Mouse (Mus musculus): ENCODE data around the gene R3hcc1l.

The R3hcc1l gene

DNA sequence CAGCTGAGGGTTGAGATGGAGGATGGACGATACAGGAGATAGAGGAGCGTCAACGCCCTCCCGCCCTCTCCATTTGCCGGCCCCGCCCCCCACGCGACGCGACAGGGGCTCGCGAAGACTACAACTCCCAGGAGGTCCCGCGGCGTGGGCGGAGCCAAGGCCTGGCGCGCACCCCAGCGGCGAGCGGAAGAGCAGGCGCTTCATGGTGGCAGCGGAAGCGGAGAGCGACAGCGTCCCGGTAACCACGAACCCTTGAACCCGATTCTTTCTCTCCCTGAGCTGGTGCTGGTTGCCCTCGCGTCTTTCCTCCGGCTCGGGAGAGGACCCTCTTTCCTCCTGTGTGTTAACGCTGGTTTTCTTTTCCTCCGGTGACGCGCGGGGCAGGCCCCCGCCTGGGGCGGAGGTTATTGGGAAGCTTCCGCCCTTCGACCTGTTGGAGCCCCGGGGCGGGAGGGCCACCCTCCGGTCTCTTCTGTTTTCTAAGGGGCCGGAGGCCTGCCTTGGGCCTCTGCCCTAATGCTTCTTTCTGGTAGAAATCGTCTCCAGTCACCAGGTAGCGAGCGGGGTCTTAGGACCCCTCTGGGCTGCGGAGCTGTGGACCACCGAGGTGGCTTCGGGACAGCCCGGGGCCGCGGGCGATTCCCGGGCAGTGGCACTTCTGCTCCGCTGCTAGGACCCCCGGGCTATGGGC is at the start of gene R3hcc1l:
Gene R3hcc1l, plus strand, starts transcription at position 140 of the 691 bp plus-strand sequence.
- DNase-seq (ENCODE audit: low spot score) = peak; percentile 98

DNA sequence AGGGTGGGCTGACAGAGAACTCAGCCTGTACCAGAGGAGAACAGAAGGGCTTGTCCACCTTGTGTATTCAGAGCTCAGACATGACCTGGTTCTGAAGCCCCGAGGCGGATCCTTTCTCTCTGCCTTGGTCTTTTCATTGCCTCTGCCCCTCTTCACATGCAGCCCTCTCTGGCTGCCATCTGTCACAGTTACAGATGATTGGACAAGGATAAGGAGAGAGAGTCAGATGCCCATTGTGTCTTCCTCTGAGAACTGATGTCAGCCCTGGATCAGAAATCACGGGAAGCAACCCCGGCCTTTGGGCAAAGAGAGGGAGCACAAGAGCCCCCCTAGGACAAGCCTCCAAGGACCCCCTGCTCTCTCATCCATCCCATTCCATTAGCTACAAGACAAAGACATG is 47.0 kb upstream of the R3hcc1l start:
- no peak for DNase-seq (ENCODE audit: low spot score)

- no peak for DNase-seq (ENCODE audit: low spot score)
Observed at GRCm38 (mm10) chr19:42472831-42473230, 45.7 kb upstream of the R3hcc1l start.

DNA sequence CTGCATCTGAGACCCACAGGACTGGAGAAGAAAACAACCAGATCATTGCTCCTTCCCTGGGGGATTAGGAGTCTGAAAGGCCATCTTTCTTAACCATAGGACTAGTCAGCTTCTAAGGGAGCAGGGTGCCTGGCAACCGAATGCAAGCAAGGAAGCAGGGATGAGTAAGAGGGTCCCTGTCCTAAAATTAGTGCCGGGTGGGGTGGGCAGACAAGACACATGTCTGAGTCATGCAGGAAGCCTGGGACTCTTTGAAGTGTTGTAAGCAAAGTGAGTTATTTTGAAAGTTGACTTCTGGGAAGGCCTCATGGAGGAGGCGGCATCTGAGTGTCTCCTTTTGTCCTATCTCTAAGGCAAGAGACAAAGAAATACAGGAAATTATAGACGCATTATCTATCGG is 40.8 kb upstream of the R3hcc1l start:
- DNase-seq (ENCODE audit: low spot score) = no peak

DNA sequence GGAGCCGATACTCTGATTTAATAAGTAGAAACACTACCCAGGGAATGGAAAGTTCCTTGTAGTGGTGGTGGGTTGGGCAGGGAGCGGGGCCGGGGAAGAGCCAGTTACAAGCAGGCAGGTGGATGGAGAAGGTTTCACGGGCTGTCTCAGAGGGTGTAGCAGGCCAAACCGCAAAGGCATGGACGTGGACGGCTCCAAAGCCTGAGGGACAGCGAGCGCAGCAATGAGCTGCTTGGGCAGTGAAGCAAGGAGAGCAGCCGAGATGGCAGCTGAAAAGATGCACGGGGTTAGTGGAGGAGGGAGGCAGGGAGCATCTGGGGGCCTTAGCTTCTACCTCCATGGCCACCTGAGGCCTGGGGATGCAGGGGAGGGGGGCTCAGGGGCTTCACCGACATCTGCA is 40.3 kb upstream of the R3hcc1l start:
- DNase-seq (ENCODE audit: low spot score) = no peak

DNA sequence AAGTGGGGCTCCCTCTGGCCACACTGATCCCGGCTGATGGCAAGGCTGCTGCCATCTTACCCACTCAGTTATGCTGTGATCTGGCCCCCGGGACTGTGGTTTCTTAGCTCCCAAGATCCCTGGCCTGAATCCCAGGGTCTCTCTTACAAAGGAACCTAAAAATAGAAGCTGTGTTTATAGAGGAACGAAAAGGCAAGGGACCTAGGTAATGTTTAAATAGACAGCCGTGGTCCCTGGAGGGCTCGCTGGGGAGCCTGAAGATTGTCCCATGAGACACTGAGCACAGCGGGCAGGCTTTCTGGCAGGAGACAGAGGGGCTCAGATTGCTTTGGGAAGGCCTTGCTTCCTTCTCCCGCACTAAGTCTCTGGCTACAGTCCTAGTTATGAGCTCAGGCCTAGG is 33.1 kb upstream of the R3hcc1l start:
- no peak for DNase-seq (ENCODE audit: low spot score)

GRCm38 (mm10) chr19:42487261-42487660 is 31.3 kb upstream of the R3hcc1l start:
- DNase-seq (ENCODE audit: low spot score) = no peak

GRCm38 (mm10) chr19:42493257-42493917 is 25.2 kb upstream of the R3hcc1l start:
- DNase-seq (ENCODE audit: low spot score) = no peak

DNA sequence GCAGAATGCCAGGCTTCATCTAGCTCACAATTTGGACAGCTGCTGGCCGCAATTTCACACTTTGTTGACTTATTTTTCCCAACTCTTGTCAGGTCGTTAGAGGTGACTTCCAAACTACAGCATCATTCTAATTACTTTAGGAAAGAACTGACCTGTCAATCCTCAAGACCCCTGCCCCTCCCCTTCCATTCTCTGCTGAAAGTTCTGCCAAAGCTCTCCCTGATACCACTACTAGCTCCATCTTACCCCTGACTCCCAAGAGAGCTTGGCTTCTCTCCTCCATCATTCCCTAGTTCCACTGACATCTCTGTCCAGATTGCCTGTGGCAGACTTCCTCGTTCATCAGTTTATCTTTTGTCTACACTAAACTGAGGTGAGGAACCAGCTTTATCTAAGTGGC is 14.4 kb upstream of the R3hcc1l start:
- no peak for DNase-seq (ENCODE audit: low spot score)

- DNase-seq (ENCODE audit: low spot score) = no peak
Observed at GRCm38 (mm10) chr19:42509625-42510024, 8.9 kb upstream of the R3hcc1l start.

- no peak for DNase-seq (ENCODE audit: low spot score)
Observed at GRCm38 (mm10) chr19:42510276-42511171, 8.0 kb upstream of the R3hcc1l start.

GRCm38 (mm10) chr19:42515656-42516055 is 2.9 kb upstream of the R3hcc1l start:
- no peak for DNase-seq (ENCODE audit: low spot score)

DNA sequence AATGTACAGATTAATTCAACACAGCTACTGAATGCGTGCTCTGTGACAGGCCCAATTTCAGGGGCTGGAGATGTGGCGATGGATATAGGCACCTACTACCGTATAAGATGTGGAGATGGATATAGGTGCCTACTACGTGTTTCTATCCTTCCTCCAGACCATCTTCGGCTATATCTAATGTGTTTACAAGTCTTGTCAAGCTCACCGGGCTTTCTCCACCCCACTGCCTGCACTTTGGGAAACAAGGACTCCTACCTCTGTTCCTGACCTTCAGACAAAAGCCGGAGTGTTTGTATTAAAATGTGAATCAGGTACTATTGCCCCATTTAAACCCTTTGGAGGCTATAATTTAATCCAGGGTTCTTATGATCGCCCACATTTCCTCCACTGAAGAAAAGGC is 2.4 kb upstream of the R3hcc1l start:
- no peak for DNase-seq (ENCODE audit: low spot score)

GRCm38 (mm10) chr19:42517957-42518619 is 471 bp upstream of the R3hcc1l start:
- no peak for DNase-seq (ENCODE audit: low spot score)

DNA sequence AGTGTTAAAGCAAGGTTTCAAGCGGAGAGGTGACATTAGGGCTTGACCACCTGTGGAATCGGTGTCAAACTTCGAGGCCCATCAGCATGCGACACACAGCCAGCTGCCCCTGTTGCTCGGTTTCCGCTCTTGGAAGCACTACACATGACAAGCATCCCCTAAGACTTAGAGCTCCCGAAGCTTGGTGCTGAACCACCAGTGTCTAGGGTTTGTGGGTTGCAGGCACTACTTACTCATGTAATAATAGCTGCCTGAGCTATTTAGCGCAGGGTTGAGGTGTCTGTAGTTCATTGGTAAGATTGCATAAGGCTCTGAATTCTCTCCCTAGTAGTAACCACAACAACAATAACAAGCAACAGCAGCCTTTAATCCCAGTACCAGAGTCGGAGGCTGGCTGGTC is 1.2 kb downstream of the R3hcc1l start:
- no peak for DNase-seq (ENCODE audit: low spot score)

DNA sequence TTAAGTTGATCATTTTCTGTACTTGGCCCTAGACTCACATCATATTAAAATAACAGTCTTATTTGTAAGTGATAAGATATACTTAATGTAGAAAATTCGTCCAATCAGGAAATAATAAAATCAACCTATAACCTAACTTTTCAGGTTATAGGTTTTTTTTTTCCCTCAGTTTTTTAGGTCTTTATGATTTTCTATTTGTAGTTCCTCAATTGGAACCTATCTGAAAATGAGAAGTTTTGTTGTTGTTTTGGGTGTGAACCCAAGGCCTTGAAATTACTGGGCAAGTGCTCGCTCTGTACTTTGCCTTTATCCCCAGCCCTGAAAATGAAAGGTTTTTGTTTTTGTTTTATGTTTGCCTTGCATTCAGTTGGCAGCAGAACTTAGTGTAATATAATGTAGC is 6.1 kb downstream of the R3hcc1l start:
- DNase-seq (ENCODE audit: low spot score) = no peak

DNA sequence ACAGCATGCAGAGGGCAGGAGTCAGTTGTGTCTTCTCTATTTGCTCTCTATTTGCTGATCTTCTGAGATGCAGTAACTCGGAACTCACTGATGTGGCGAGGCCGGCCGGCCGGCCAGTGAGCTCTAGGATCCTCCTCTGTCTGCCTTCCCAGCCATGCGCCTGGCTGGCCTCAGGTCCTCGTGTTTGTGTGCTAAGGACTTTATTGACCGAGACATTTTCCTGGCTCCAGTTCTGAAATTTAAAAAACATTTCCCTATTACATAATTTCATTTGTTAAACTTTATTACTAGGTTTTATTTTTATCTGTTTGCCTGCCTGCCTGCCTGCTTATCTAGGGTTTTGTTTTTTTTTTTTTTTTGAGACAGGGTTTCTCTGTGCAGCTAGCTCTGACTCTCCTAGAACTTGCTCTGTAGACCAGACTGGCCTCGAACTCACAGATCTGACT is 11.5 kb downstream of the R3hcc1l start:
- DNase-seq (ENCODE audit: low spot score) = no peak

DNA sequence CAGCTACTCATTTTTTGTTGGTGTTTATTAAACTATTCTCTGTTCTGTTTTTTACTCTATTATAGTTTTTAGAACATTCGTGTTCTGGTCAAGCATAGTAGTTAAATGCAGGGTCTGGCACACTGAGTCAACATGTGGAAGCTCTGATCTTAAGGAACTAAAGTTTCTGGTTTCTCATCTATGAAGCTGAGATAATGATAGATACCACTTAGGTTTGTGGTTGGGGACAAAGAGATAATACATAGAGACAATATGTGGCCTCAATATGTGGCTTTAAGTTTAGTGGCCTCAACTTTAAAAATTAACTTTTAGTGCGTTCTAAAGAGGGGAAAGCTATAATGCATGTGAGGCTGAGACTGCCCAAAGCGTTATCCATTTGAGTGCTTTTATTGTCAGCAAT is 15.9 kb downstream of the R3hcc1l start:
- DNase-seq (ENCODE audit: low spot score) = no peak

DNA sequence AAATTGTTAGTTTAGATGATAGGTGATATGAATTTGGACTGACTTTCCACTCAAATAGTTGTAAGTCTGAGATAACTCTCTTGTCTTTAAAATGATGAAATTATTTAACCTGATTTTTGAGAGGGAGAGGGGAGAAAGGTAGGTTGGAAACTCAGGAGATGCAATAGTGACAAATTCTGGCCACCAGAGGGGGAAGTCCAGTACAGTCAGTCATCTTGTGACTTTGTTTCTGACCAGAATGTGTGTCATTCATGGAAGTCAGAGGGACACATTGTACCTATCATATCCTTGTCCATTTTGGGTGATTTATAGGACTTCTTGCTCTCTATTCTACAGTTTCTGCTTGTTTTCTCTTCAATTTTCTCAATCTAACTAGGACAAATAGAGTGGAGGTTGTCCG is 19.0 kb downstream of the R3hcc1l start:
- DNase-seq (ENCODE audit: low spot score) = no peak

GRCm38 (mm10) chr19:42538911-42539310 is 20.4 kb downstream of the R3hcc1l start:
- DNase-seq (ENCODE audit: low spot score) = no peak

- no peak for DNase-seq (ENCODE audit: low spot score)
Observed at GRCm38 (mm10) chr19:42539414-42540189, 21.0 kb downstream of the R3hcc1l start.

Data from urinary bladder, postnatal 25 days (tissue).